Mouse (Mus musculus): ENCODE results near the gene Prkn. TPM values are rescaled to one million over a fixed set of nuclear protein-coding genes. Genes with fewer than 3 reads are reported as not detected.

Prkn gene
- polyA plus RNA-seq, 1 experiment: not detected

GRCm38 (mm10) chr17:11730656-11731594 lies 890.7 kb downstream of the Prkn start:
- Histone ChIP-seq H3K4me3 (ENCODE audit: insufficient read depth, poor library complexity, severe bottlenecking) (no peak overlapping the region), H3K36me3 (ENCODE audit: control insufficient read depth, insufficient read depth) (no peaks in the 10 kb centered on the region), H3K79me3 (ENCODE audit: low read depth) (no peaks in the 10 kb centered on the region), H3K27me3 (ENCODE audit: control insufficient read depth, insufficient read depth, insufficient read length) (no peaks in the 10 kb centered on the region), H3K79me2 (ENCODE audit: control insufficient read depth, insufficient read depth) (no peaks in the 10 kb centered on the region), H3ac (ENCODE audit: control insufficient read depth, insufficient read length, low read depth) (no peak overlapping the region)
- TF ChIP-seq MYOG (IDR thresholded peaks at IDR 0.05; ENCODE audit: control insufficient read depth, extremely low read depth, insufficient read length): no peak
- TF ChIP-seq MYOD1 (IDR thresholded peaks at IDR 0.05; ENCODE audit: control insufficient read depth, insufficient read length, low read depth): no peak
- TF ChIP-seq CTCF (IDR thresholded peaks at IDR 0.05; ENCODE audit: control insufficient read depth, insufficient read depth, insufficient read length): no peak
- no peak for TF ChIP-seq CEBPB (IDR thresholded peaks at IDR 0.05; ENCODE audit: low read depth)
- TF ChIP-seq MAX (IDR thresholded peaks at IDR 0.05): no peak
- no peak for TF ChIP-seq FOSL1 (IDR thresholded peaks at IDR 0.05; ENCODE audit: insufficient read depth, low read length, poor library complexity, severe bottlenecking)
- no peak for TF ChIP-seq USF1 (IDR thresholded peaks at IDR 0.05; ENCODE audit: low read depth)

DNA sequence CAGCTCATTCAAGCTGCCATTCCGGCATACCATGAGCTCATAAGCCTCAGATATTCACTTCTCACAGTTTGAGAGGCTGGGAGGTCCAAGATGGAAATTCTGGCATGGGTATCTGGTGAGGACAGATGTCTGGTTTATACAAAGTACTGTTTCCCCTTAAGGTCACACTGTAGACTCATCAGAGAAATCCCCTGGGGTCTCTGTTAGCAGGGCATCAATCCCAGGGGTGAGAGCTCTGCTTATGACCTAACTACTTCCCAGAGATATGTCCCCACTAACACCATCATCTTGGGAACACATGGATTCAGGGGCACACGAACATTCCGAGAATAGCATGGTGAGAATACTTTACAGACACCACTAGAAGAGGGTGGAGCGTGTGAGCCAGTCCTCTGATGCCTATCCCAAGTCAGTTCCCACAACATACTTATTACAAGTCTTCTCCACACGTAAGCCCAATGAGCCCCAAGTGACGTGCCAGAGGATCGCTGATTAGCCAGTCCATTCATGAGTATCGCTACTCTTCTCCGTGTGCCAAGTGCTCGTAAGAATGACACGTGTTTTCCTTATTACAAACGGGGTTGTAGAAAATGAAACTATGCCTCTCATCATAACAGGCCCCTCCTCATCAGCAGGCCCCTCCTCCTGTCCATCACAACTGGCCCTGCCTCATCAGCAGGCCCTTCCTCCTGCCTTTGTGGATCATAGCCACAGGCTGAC lies 895.1 kb downstream of the Prkn start:
- Histone ChIP-seq H3K79me2 (ENCODE audit: control insufficient read depth, insufficient read depth) (no peaks in the 10 kb centered on the region), H3K79me3 (ENCODE audit: low read depth) (no peaks in the 10 kb centered on the region), H3ac (ENCODE audit: control insufficient read depth, insufficient read length, low read depth) (no peak overlapping the region), H3K36me3 (ENCODE audit: control insufficient read depth, insufficient read depth) (no peaks in the 10 kb centered on the region), H3K4me3 (ENCODE audit: insufficient read depth, poor library complexity, severe bottlenecking) (no peak overlapping the region), H3K27me3 (ENCODE audit: control insufficient read depth, insufficient read depth, insufficient read length) (no peaks in the 10 kb centered on the region)
- TF ChIP-seq CTCF (IDR thresholded peaks at IDR 0.05; ENCODE audit: control insufficient read depth, insufficient read depth, insufficient read length): no peak
- no peak for TF ChIP-seq MYOD1 (IDR thresholded peaks at IDR 0.05; ENCODE audit: control insufficient read depth, insufficient read length, low read depth)
- no peak for TF ChIP-seq CEBPB (IDR thresholded peaks at IDR 0.05; ENCODE audit: low read depth)
- TF ChIP-seq FOSL1 (IDR thresholded peaks at IDR 0.05; ENCODE audit: insufficient read depth, low read length, poor library complexity, severe bottlenecking): no peak
- no peak for TF ChIP-seq USF1 (IDR thresholded peaks at IDR 0.05; ENCODE audit: low read depth)
- no peak for TF ChIP-seq MAX (IDR thresholded peaks at IDR 0.05)
- TF ChIP-seq MYOG (IDR thresholded peaks at IDR 0.05; ENCODE audit: control insufficient read depth, extremely low read depth, insufficient read length): no peak

- Histone ChIP-seq H3ac (ENCODE audit: control insufficient read depth, insufficient read length, low read depth) (no peak overlapping the region), H3K79me2 (ENCODE audit: control insufficient read depth, insufficient read depth) (no peaks in the 10 kb centered on the region), H3K79me3 (ENCODE audit: low read depth) (no peaks in the 10 kb centered on the region), H3K36me3 (ENCODE audit: control insufficient read depth, insufficient read depth) (no peaks in the 10 kb centered on the region), H3K4me3 (ENCODE audit: insufficient read depth, poor library complexity, severe bottlenecking) (no peak overlapping the region), H3K27me3 (ENCODE audit: control insufficient read depth, insufficient read depth, insufficient read length) (no peaks in the 10 kb centered on the region)
- TF ChIP-seq MYOG (IDR thresholded peaks at IDR 0.05; ENCODE audit: control insufficient read depth, extremely low read depth, insufficient read length) (no peak), USF1 (IDR thresholded peaks at IDR 0.05; ENCODE audit: low read depth) (no peak), MYOD1 (IDR thresholded peaks at IDR 0.05; ENCODE audit: control insufficient read depth, insufficient read length, low read depth) (no peak), CEBPB (IDR thresholded peaks at IDR 0.05; ENCODE audit: low read depth) (no peak), FOSL1 (IDR thresholded peaks at IDR 0.05; ENCODE audit: insufficient read depth, low read length, poor library complexity, severe bottlenecking) (no peak), MAX (IDR thresholded peaks at IDR 0.05) (no peak), CTCF (IDR thresholded peaks at IDR 0.05; ENCODE audit: control insufficient read depth, insufficient read depth, insufficient read length) (no peak)
Observed at GRCm38 (mm10) chr17:11736531-11736930, 896.3 kb downstream of the Prkn start.

- H3K4me3 ChIP-seq (ENCODE audit: insufficient read depth, poor library complexity, severe bottlenecking): no peak overlapping the region
- H3K27me3 ChIP-seq (ENCODE audit: control insufficient read depth, insufficient read depth, insufficient read length): no peaks in the 10 kb centered on the region
- no peak for TF ChIP-seq MYOD1 (IDR thresholded peaks at IDR 0.05; ENCODE audit: control insufficient read depth, insufficient read length, low read depth)
- no peak for TF ChIP-seq CEBPB (IDR thresholded peaks at IDR 0.05; ENCODE audit: low read depth)
- TF ChIP-seq MAX (IDR thresholded peaks at IDR 0.05): no peak
- TF ChIP-seq FOSL1 (IDR thresholded peaks at IDR 0.05; ENCODE audit: insufficient read depth, low read length, poor library complexity, severe bottlenecking): no peak
- TF ChIP-seq MYOG (IDR thresholded peaks at IDR 0.05; ENCODE audit: control insufficient read depth, extremely low read depth, insufficient read length): no peak
- TF ChIP-seq CTCF (IDR thresholded peaks at IDR 0.05; ENCODE audit: control insufficient read depth, insufficient read depth, insufficient read length): no peak
- no peak for TF ChIP-seq USF1 (IDR thresholded peaks at IDR 0.05; ENCODE audit: low read depth)
- H3K36me3 ChIP-seq (ENCODE audit: control insufficient read depth, insufficient read depth): no peaks in the 10 kb centered on the region
- no peak overlapping the region for H3ac ChIP-seq (ENCODE audit: control insufficient read depth, insufficient read length, low read depth)
- H3K79me2 ChIP-seq (ENCODE audit: control insufficient read depth, insufficient read depth): no peaks in the 10 kb centered on the region
- no peaks in the 10 kb centered on the region for H3K79me3 ChIP-seq (ENCODE audit: low read depth)
Observed at GRCm38 (mm10) chr17:11737905-11738304, 897.7 kb downstream of the Prkn start.

DNA sequence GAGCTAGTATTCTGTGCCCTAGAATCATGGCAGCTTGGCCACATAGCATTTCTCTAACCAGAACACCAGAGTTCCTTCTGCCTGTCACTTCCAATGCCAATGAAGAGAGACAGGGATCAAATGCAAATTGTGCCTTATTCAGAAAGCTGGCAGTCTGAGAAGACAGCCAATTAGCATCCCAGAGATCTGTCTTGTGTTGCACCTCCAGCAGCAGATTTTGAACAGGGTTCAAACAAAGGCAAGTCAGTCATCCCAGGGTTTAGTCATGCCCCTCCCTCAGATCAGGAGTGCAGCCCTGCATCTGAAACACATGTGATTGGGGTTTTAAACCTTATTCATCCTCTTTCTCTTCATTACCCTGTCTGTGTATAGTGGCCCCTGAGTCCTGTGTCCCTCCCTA lies 900.5 kb downstream of the Prkn start:
- H3K36me3 ChIP-seq (ENCODE audit: control insufficient read depth, insufficient read depth): no peaks in the 10 kb centered on the region
- no peaks in the 10 kb centered on the region for H3K79me3 ChIP-seq (ENCODE audit: low read depth)
- no peaks in the 10 kb centered on the region for H3K27me3 ChIP-seq (ENCODE audit: control insufficient read depth, insufficient read depth, insufficient read length)
- no peak overlapping the region for H3ac ChIP-seq (ENCODE audit: control insufficient read depth, insufficient read length, low read depth)
- no peak overlapping the region for H3K4me3 ChIP-seq (ENCODE audit: insufficient read depth, poor library complexity, severe bottlenecking)
- TF ChIP-seq USF1 (IDR thresholded peaks at IDR 0.05; ENCODE audit: low read depth) (no peak), MYOG (IDR thresholded peaks at IDR 0.05; ENCODE audit: control insufficient read depth, extremely low read depth, insufficient read length) (no peak), FOSL1 (IDR thresholded peaks at IDR 0.05; ENCODE audit: insufficient read depth, low read length, poor library complexity, severe bottlenecking) (no peak), CEBPB (IDR thresholded peaks at IDR 0.05; ENCODE audit: low read depth) (no peak), MYOD1 (IDR thresholded peaks at IDR 0.05; ENCODE audit: control insufficient read depth, insufficient read length, low read depth) (no peak), MAX (IDR thresholded peaks at IDR 0.05) (no peak), CTCF (IDR thresholded peaks at IDR 0.05; ENCODE audit: control insufficient read depth, insufficient read depth, insufficient read length) (no peak)
- H3K79me2 ChIP-seq (ENCODE audit: control insufficient read depth, insufficient read depth): no peaks in the 10 kb centered on the region
